Mouse (Mus musculus): Measurements from ENCODE around the gene Lrp8.

GRCm38 (mm10) chr4:107843687-107844086, 41.6 kb downstream of the Lrp8 start:
- TF ChIP-seq EP300 (IDR thresholded peaks at IDR 0.05) (no peak), CTCF (IDR thresholded peaks at IDR 0.05) (no peak)
